Mouse (Mus musculus): Measurements from ENCODE around the gene Sncg.

- TF ChIP-seq CTCF (IDR thresholded peaks at IDR 0.05; ENCODE audit: borderline replicate concordance, insufficient read depth, low read length) = no peak
- no peak for TF ChIP-seq POLR2A (IDR thresholded peaks at IDR 0.05; ENCODE audit: low read depth, low read length)
Measured at GRCm38 (mm10) chr14:34371763-34372162, 2.8 kb downstream of the Sncg start.

Data from embryonic fibroblast, embryonic 13.5 days (primary cell).